Mouse (Mus musculus) cortical plate, adult 2 months (tissue): ENCODE measurements around the gene Serpinb6a. TPM values are rescaled to one million over a fixed set of nuclear protein-coding genes. Genes with fewer than 3 reads are reported as not detected.
A peak's percentile ranks its signal among the peaks of the same experiment; 100 is the strongest.

Experiments used
- H3K27ac ChIP-seq: fragments of 200-500 bp; 2 replicates; pipeline ENCODE4 v1.5.1; 2012; ENCODE audit warnings: low read length, control low read depth, inconsistent platforms; ENCODE audit not compliant: insufficient read depth
- H3K4me1 ChIP-seq: fragments of 200-500 bp; 2 replicates; pipeline ENCODE4 v1.6.1; 2011; ENCODE audit warnings: low read length; ENCODE audit not compliant: control insufficient read depth, insufficient read depth
- H3K4me3 ChIP-seq: fragments of 200-500 bp; 2 replicates; pipeline ENCODE4 v1.5.1; 2011; ENCODE audit warnings: mild to moderate bottlenecking, low read length, control low read depth; ENCODE audit not compliant: insufficient read depth
- CTCF ChIP-seq: fragments of 200-500 bp; IDR thresholded peaks from 2 replicates; pipeline ENCODE4 v1.5.1; 2011; ENCODE audit warnings: mild to moderate bottlenecking, control low read depth, low read length; ENCODE audit not compliant: insufficient read depth; ENCODE audit errors: extremely low read depth
- POLR2A ChIP-seq: fragments of 200-500 bp; IDR thresholded peaks from 2 replicates; pipeline ENCODE4 v1.6.1; 2011; ENCODE audit warnings: mild to moderate bottlenecking, low read length, control low read depth; ENCODE audit not compliant: insufficient read depth; ENCODE audit errors: extremely low read depth
- polyA plus RNA-seq: library from polyadenylated mRNA; depleted of rRNA; stranded (reverse); fragments of >200 nt; gene quantifications from 2 replicates; pipeline ENCODE4 v1.2.3, GENCODE M21; 2012

Gene Serpinb6a
- polyA plus RNA-seq, 1 experiment, result 50.5 TPM

DNA sequence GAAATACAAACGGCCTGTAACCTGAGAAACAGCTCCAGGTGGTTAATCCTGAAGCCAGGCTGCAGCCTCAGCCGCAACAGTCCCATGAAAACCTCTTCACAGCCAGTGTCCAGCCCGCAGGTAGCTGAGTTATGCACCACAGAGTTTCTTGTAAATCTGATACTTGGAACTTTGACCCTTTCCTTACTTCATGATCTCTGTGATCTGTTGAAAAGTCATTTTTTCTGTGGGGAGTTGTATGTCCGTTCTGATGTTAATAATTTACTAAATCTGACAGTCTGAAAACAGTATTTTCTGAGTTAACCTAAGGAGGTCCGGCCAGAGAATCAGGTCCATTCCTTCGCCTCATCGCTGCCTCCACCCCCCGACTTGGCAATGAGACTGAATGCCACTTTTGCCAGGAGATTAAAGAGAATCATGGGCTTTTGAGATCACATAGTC, 36.3 kb upstream of the Serpinb6a start:
- Histone ChIP-seq H3K27ac (no peak overlapping the region), H3K4me1 (peaks cover 3% of the 10 kb centered on the region), H3K4me3 (no peak overlapping the region)
- TF ChIP-seq POLR2A (no peak), CTCF (no peak)

DNA sequence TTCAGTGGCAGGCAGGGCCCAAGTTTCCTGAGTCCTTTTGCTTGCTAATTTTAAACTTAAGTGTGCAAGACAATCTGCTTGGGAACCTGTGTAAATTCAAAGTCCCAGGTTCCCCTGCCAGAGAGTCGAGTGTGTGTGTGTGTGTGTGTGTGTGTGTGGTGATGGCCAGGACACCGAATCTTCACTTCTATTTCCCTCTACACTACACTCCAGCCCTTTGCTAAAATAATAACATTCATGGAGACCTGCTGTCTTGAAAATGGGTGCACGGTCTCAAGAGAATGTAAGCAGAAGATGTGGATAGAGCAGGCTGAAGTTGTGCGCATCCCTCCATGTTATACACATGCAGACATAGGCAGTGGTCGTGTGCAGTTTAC, 35.5 kb upstream of the Serpinb6a start:
- Histone ChIP-seq H3K4me3 (peak overlapping the region; percentile 72), H3K4me1 (peaks cover 3% of the 10 kb centered on the region), H3K27ac (no peak overlapping the region; the same call in 1 of the 2 replicates)
- TF ChIP-seq CTCF, result no peak
- no peak for TF ChIP-seq POLR2A

DNA sequence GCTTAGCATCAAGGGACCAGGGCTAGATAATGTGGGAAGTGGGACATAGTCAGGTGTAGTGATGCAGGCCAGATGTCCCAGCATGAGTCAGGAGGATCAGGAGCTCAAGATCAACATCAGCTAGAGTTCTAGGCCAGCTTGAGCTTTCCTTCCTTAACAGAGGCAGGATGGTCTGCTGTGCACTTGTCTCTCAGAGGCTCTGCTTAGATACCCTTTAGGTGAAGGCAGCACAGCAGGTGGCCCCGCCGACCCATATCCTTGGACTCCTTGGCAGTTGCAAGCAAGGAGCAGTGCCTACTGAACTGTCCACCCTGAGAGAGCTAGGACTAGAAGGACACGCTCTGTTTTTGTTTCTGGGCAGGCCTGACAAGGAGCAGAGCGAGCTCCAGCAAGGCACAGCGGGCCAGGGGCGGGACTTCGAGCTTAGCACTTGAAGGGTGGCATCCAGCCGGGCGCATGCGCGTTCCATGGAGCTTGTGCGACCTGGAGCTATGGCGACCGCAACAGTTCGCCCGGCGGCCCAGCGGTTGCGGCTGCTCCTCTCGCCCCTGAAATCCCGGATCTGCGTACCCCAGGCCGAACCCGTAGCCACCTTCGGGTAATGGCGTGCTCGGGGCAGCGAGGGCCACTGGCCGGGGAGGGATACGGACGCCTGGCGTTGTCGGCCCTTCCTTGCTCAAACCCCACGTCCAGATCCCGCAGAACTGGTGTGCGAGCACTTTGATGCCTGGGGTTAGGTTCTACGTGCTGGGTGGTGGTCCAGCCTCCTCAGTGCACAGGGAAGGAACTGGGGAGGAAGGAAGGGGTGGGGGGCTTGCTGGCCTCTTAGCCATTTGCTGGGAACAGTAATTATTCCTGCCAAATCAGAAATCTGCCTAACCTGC, 34.8 kb upstream of the Serpinb6a start, which contains the start of gene Bphl:
Gene Bphl (plus strand): TSS at position 426 of the 884 bp plus-strand sequence.
- TF ChIP-seq POLR2A (peak; percentile 88), CTCF (no peak)
- Histone ChIP-seq H3K4me1 (peaks cover 3% of the 10 kb centered on the region), H3K27ac (peak within 1 kb of the TSS; percentile 42), H3K4me3 (peak within 1 kb of the TSS; percentile 72)

DNA sequence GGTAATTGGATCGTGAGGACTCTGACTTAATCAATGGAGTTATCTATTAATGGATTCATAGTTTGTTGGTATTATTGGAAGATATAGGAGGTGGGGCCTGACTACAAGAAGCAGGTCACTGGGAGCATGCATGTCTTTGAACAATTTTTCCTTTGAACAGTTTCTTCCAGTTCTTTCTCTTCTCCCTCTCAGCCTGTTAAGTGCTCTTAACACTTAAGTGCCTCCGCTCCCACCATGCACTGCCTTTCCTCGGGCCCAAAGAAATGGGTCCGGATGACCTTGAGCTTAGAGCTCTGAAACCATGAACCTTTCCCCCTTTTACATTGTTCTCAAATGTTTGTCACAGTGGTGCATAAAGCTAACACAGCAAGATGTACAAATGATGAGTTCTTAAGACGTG, 34.1 kb upstream of the Serpinb6a start:
- H3K4me1 ChIP-seq, result peaks cover 3% of the 10 kb centered on the region
- H3K4me3 ChIP-seq, result no peak overlapping the region; the same call in 1 of the 2 replicates
- H3K27ac ChIP-seq, result no peak overlapping the region
- TF ChIP-seq POLR2A (no peak), CTCF (no peak)

DNA sequence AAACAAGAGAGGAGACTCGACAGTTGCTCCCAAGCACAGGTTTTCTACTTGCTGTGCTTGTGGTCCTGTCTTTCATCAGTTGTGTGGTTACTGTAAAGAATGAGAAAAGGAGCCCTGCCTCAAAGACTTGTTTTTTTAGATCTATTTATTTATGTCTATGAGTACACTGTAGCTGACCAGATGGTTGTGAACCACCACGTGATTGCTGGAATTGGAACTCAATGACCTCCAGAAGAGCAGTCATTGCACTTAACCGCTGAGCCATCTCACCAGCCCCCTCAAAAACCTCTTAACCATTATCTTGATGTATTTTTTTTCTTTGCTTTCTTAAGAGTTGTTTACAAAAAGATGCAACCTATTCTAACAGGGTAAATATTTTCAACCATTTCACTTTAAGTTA, 32.8 kb upstream of the Serpinb6a start:
- no peak overlapping the region for H3K4me3 ChIP-seq
- H3K4me1 ChIP-seq, result peaks cover 3% of the 10 kb centered on the region
- no peak overlapping the region for H3K27ac ChIP-seq
- no peak for TF ChIP-seq POLR2A

DNA sequence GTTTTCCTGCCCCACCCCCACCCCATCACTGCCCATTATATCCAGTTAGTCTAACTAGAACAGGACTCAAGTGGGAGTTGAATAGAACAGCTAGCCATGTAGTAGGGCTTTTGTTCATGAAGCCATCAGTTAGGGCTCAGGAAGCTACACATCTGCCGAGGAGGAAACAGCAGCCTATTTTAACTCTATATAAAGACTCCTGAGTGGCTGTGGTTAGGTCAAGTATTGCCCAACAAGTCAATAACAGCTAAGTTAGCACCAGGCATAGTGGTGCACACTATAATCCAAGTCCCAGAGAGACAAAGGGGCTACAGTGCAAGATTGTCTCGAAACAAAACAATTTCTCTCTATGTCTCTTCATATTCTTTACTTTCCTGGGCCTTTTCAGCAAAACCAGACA, 29.4 kb upstream of the Serpinb6a start:
- peaks cover under 1% of the 10 kb centered on the region for H3K4me1 ChIP-seq
- no peak overlapping the region for H3K27ac ChIP-seq
- TF ChIP-seq POLR2A, result no peak
- TF ChIP-seq CTCF, result no peak
- no peak overlapping the region for H3K4me3 ChIP-seq

DNA sequence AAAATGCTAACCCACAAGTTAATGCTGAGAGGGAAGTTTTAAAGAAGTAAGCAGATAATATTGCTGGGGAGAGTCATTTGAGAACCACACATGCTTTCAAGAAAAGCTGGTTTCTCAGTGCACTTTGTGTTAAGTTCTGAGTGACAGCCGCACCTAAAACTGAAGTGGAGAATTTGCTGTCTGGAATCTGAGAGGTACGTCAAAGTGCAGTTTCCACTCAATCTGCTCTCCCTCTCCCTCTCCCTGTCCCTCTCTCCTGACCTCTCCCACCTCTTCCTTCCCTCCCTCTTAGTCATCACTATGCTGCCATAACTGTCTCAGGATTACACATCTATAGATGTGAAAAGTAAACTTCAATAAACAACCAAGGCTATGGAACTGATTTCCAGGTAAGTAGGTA, 19.4 kb upstream of the Serpinb6a start:
- Histone ChIP-seq H3K4me3 (no peak overlapping the region), H3K27ac (no peak overlapping the region), H3K4me1 (no peaks in the 10 kb centered on the region)
- TF ChIP-seq POLR2A, result no peak
- no peak for TF ChIP-seq CTCF

DNA sequence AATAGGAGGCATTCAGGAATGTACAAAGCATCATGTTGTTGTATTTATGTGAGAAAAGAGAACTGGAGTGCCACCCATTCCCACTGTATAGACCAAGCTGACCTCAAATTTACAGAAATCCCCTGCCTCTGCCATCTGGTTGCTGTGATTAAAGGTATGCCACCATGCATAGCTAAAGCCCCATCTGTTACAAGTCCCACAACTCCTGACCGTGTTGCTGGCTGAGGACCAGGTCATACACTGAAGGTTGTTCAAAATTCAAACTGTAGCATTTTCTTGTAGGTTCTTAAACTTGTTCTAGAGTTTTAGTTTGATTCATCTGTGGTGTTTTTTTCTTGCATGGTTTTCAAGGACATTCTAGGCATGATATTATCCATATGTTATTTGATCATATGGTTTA, 15.9 kb upstream of the Serpinb6a start:
- H3K4me3 ChIP-seq, result no peak overlapping the region
- no peak for TF ChIP-seq POLR2A
- no peak for TF ChIP-seq CTCF
- H3K27ac ChIP-seq, result no peak overlapping the region
- no peaks in the 10 kb centered on the region for H3K4me1 ChIP-seq

DNA sequence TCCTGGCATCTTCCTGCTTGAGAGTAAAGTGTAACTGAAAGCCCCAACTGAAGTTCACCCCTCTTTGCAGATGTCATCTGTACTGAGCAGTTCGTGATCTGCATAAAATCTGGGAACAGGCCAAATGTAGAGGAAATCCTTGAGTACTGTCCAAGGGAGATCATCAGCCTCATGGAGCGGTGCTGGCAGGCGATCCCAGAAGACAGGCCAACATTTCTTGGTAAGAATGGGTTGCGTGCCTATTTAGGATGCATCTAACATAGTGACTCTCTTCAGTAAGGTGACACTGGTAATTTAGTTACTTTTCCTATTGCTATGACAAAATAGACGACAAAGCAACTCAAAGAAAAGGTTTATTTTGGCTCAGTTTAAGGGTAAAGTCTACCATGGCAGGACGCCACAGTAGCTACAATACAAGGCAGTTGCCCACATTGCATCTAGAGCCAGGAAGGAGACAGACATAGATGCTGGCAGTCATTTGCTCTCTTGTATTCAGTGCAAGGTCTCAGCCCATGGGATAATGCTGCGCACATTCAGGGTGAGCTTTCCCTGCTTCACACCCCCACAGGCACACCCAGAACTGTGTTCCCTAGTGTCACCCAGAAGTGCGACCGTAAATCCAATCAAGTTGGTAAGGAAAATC, 14.5 kb upstream of the Serpinb6a start:
- Histone ChIP-seq H3K4me3 (no peak overlapping the region), H3K27ac (no peak overlapping the region), H3K4me1 (no peaks in the 10 kb centered on the region)
- no peak for TF ChIP-seq POLR2A
- TF ChIP-seq CTCF, result no peak

DNA sequence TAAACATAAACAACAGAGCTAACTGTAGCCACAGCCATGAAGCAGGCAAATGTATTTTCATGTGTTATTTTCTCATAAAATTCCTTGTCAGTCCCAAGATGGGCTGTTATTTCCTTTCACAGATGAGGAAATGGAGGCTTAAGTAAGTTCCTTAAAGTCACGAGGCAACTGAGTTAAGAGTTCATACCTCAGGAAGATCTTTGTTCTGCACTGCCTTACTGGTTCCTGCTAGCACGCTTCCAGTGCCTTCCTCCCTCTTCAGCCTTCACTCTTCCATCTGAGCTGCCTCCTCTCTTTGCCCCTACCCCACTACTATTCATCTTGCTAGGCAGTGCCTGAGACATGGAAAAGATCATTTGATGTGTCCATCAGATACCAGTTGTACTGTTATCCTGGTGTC, 4.6 kb upstream of the Serpinb6a start:
- TF ChIP-seq POLR2A (no peak), CTCF (no peak)
- Histone ChIP-seq H3K27ac (no peak overlapping the region), H3K4me1 (peaks cover 2% of the 10 kb centered on the region; the same call in 1 of the 2 replicates), H3K4me3 (no peak overlapping the region)
